Mouse (Mus musculus): ENCODE results near the gene Ncam1.

DNA sequence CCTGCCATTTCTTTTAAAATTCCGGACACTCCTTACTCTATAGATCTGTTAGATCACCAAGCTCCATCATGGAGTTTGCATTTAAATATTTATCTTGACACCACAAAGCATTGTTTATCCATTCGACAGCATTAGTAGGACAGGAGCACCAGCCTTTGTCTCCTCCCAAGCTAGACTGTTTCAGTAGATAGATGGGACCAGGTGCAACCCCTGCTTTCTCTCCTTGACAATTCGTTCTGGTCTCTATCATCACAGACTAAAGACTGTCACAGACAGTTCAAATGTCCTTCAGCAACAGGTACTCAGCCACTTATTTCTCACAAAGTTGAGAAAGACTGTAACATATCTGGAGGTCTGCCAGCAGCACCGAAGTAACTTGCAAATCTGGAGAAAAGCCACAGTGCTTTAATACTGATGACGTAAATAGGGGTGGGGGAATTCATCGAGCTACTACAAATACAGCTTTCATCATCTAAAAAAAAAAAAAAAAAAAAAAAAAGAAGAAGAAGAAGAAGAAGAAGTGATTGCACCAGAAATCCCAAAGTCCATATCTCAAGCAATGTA lies 4.7 kb downstream of the Ncam1 start:
- TF ChIP-seq CTCF (IDR thresholded peaks at IDR 0.05; ENCODE audit: borderline replicate concordance, control insufficient read depth, extremely low read depth, insufficient read depth, low read length, poor library complexity) (no peak), POLR2A (IDR thresholded peaks at IDR 0.05; ENCODE audit: control insufficient read depth, extremely low read depth, insufficient read depth, low read length, poor library complexity) (no peak)

Data from thymus, adult 2 months (tissue).